Mouse (Mus musculus) C2C12 (cell line): Measurements from ENCODE around the gene Tnrc18.

ENCODE experiments used
- CEBPB ChIP-seq: IDR thresholded peaks from one replicate; pipeline ENCODE4 v1.6.1; 2011; ENCODE audit warnings: low read depth, mild to moderate bottlenecking, control low read depth, moderate library complexity
- CTCF ChIP-seq: IDR thresholded peaks from one replicate; pipeline ENCODE4 v1.5.1; 2011; ENCODE audit not compliant: control insufficient read depth, insufficient read depth, insufficient read length
- MAX ChIP-seq: IDR thresholded peaks from one replicate; pipeline ENCODE4 v1.6.1; 2011; ENCODE audit warnings: mild to moderate bottlenecking, control low read depth
- MYOD1 ChIP-seq: IDR thresholded peaks from one replicate; pipeline ENCODE4 v1.6.1; 2011; ENCODE audit warnings: low read depth; ENCODE audit not compliant: control insufficient read depth, insufficient read length

DNA sequence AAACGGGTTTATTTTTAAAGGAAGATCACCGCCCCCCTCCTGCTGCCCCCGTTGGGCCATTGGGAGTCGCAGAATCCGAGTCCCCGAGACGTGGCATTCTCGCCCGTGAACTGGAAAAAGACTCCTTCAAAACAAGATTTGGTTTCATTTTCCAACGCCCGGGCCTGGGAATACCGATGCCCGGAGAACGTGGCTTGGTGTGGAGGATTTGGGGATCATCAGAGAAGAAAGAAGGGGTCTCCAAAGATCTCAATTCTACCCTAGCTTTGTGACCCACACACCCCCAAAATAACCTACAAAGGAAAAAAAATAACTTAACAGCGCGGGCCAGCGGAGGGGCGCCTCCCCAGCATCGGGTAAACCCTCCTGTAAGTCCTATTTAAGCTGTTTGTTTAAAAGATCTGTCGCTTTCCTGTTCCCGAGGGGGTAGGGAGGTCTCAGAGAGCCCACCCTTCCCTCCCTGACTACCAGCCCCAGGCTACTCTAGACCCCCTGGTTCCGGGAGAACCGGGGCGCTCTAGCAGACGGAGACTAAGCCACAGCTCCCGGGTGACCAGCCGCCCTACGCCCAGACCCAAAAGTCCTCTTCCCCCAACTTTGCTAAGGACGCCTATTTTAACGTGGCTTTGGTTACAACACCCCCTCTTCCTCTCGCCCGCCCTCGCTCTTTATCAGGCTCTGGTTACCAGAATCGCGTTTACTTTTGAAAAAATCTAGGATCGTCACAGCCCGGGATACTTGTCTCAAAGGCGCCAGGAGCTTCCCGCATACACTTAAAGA, 1.2 kb downstream of the Tnrc18 start:
- TF ChIP-seq CTCF (no peak), CEBPB (no peak), MAX (no peak), MYOD1 (no peak)
